ENCODE assay signal across 11 mouse cellular contexts in genomic region chr4:85707352-85708057, GRCm38 (mm10).
A peak's percentile ranks its signal among the peaks of the same experiment; 100 is the strongest.
DNase-seq lines count a peak whose midpoint lies in the region; ATAC-seq and TF ChIP-seq lines count a peak whose summit lies in the region.
"Had no signal": no experiment of that assay in that cellular context is flagged by ENCODE, and none has a peak within 500 bp of the region (broad histone marks: within the 10 kb centered on the region; RNA-seq: fewer than 3 reads in every experiment).

No protein-coding gene starts in this region.

- no peak for TF ChIP-seq POLR2A in heart, adult 2 months (IDR thresholded peaks at IDR 0.05; ENCODE audit: insufficient read depth, low read depth, low read length)

- H3K9ac ChIP-seq in hindbrain, embryonic 16.5 days (ENCODE audit: low read depth, low read length): no peak overlapping the region
- no peak overlapping the region for H3K9ac ChIP-seq in neural tube, embryonic 13.5 days
- no peak overlapping the region for H3K9ac ChIP-seq in heart, adult 2 months (ENCODE audit: low read depth, low read length)
- H3K9ac ChIP-seq: embryonic facial prominence, embryonic 12.5 days had no signal

- H3K27ac ChIP-seq in forebrain, embryonic 10.5 days: peak overlapping the region; percentile 60
- no peak overlapping the region for H3K27ac ChIP-seq in hindbrain, embryonic 16.5 days (ENCODE audit: low read depth, low read length)
- peak overlapping the region; percentile 62; the same call in 1 of the 2 replicates for H3K27ac ChIP-seq in neural tube, embryonic 13.5 days (replicated peaks)
- H3K27ac ChIP-seq in heart, adult 2 months: no peak overlapping the region
- H3K27ac ChIP-seq: embryonic facial prominence, embryonic 12.5 days had no signal

- DNase-seq in right cerebral cortex, postnatal 10 days (ENCODE audit: low spot score in 2 of 2): peak; percentile 34 to 40
- DNase-seq in right cerebral cortex, postnatal 36 days (ENCODE audit: low spot score in 2 of 2): no peak
- peak; percentile 61 for DNase-seq in forebrain, embryonic 10.5 days (ENCODE audit: extremely low spot score, low spot score)
- no peak for DNase-seq in heart, adult 2 months
- no peak for DNase-seq in kidney, postnatal 14 days
- DNase-seq in thymus, postnatal 25 days: no peak
- DNase-seq: kidney, adult 18-20 months had no signal

- TF ChIP-seq EP300 in heart, adult 2 months (IDR thresholded peaks at IDR 0.05; ENCODE audit: insufficient read depth, low read depth, low read length): no peak

- intact Hi-C loops in heart, adult 2 months (cut with DNase I): no loop called here

- peaks cover 76% of the 10 kb centered on the region for H3K27me3 ChIP-seq in forebrain, embryonic 10.5 days (ENCODE audit: poor library complexity, severe bottlenecking)
- H3K27me3 ChIP-seq in hindbrain, embryonic 16.5 days (replicated peaks; ENCODE audit: control insufficient read depth, insufficient read depth, low read length): no peaks in the 10 kb centered on the region; the same call in 1 of the 2 replicates
- H3K27me3 ChIP-seq in neural tube, embryonic 13.5 days: no peaks in the 10 kb centered on the region; the same call in none of the 2 replicates
- no peaks in the 10 kb centered on the region for H3K27me3 ChIP-seq in heart, adult 2 months (ENCODE audit: control insufficient read depth, insufficient read depth, low read length)
- H3K27me3 ChIP-seq: embryonic facial prominence, embryonic 12.5 days had no signal

- no peaks in the 10 kb centered on the region for H3K9me3 ChIP-seq in forebrain, embryonic 10.5 days
- no peaks in the 10 kb centered on the region for H3K9me3 ChIP-seq in hindbrain, embryonic 16.5 days (ENCODE audit: control insufficient read depth, low read length)
- no peaks in the 10 kb centered on the region for H3K9me3 ChIP-seq in neural tube, embryonic 13.5 days
- H3K9me3 ChIP-seq: embryonic facial prominence, embryonic 12.5 days had no signal

- H3K4me2 ChIP-seq in hindbrain, embryonic 16.5 days (ENCODE audit: low read length): no peak overlapping the region
- no peak overlapping the region for H3K4me2 ChIP-seq in neural tube, embryonic 13.5 days
- H3K4me2 ChIP-seq: embryonic facial prominence, embryonic 12.5 days; liver, embryonic 11.5 days had no signal

- no peaks in the 10 kb centered on the region for H3K36me3 ChIP-seq in forebrain, embryonic 10.5 days (replicated peaks)
- no peaks in the 10 kb centered on the region for H3K36me3 ChIP-seq in hindbrain, embryonic 16.5 days (ENCODE audit: control insufficient read depth, insufficient read depth, low read length)
- H3K36me3 ChIP-seq in neural tube, embryonic 13.5 days: no peaks in the 10 kb centered on the region
- H3K36me3 ChIP-seq in heart, adult 2 months (ENCODE audit: control insufficient read depth, insufficient read depth, low read length): no peaks in the 10 kb centered on the region
- H3K36me3 ChIP-seq: embryonic facial prominence, embryonic 12.5 days had no signal

- no peaks in the 10 kb centered on the region for H3K79me2 ChIP-seq in heart, adult 2 months (replicated peaks; ENCODE audit: control insufficient read depth, insufficient read depth, low read length)

- 21% methylated on average over 7 of the region's 7 CpGs for WGBS in forebrain, embryonic 10.5 days
- 29% methylated on average over 7 of the region's 7 CpGs for WGBS in hindbrain, embryonic 16.5 days
- WGBS in neural tube, embryonic 13.5 days: 24% methylated on average over 7 of the region's 7 CpGs
- WGBS in heart, adult 2 months: 76% methylated on average over 7 of the region's 7 CpGs

- peaks cover 27% of the 10 kb centered on the region for H3K4me1 ChIP-seq in forebrain, embryonic 10.5 days
- H3K4me1 ChIP-seq in hindbrain, embryonic 16.5 days (ENCODE audit: control insufficient read depth, insufficient read depth, low read depth, low read length): no peaks in the 10 kb centered on the region
- H3K4me1 ChIP-seq in neural tube, embryonic 13.5 days (replicated peaks): peaks cover 23% of the 10 kb centered on the region
- no peaks in the 10 kb centered on the region for H3K4me1 ChIP-seq in heart, adult 2 months (ENCODE audit: control insufficient read depth, insufficient read depth, low read length)
- H3K4me1 ChIP-seq: embryonic facial prominence, embryonic 12.5 days had no signal

- no peak for TF ChIP-seq CTCF in heart, adult 2 months (IDR thresholded peaks at IDR 0.05)

- ATAC-seq in hindbrain, embryonic 16.5 days: peak; percentile 91
- peak; percentile 93 for ATAC-seq in neural tube, embryonic 13.5 days (ENCODE audit: low read depth)

- no peak overlapping the region for H3K4me3 ChIP-seq in forebrain, embryonic 10.5 days
- H3K4me3 ChIP-seq in hindbrain, embryonic 16.5 days (ENCODE audit: low read length): no peak overlapping the region
- no peak overlapping the region for H3K4me3 ChIP-seq in neural tube, embryonic 13.5 days
- no peak overlapping the region for H3K4me3 ChIP-seq in heart, adult 2 months
- H3K4me3 ChIP-seq: embryonic facial prominence, embryonic 12.5 days had no signal

Comparison
In these comparisons a context has a peak if more than half of its experiments do, and no peak if none do; other contexts are left out.
1. DNase-seq: peak in right cerebral cortex, postnatal 10 days (2 of 2) and forebrain, embryonic 10.5 days (single experiment); none in right cerebral cortex, postnatal 36 days (0 of 2), heart, adult 2 months (0 of 2), kidney, postnatal 14 days (single experiment) and thymus, postnatal 25 days (single experiment).
2. H3K27ac ChIP-seq: peak in forebrain, embryonic 10.5 days (single experiment) and neural tube, embryonic 13.5 days (single experiment); none in hindbrain, embryonic 16.5 days (single experiment) and heart, adult 2 months (single experiment).